Mouse (Mus musculus) spleen, adult 2 months (tissue): ENCODE results near the gene Lad1. TPM values are rescaled to one million over a fixed set of nuclear protein-coding genes. Genes with fewer than 3 reads are reported as not detected.
A peak's percentile ranks its signal among the peaks of the same experiment; 100 is the strongest.

ENCODE experiments used
- DNase-seq, 2 experiments: peaks; one replicate each; pipeline versions ENCODE4 v3.0.0 to v3.0.0-alpha.2; 2012 to 2021; ENCODE audit warnings: low spot score in 2 of 2, low read depth in 1 of 2
- H3K27ac ChIP-seq: fragments of 200-500 bp; 2 replicates; pipeline ENCODE4 v1.5.1; 2012; ENCODE audit warnings: low read length, inconsistent platforms; ENCODE audit not compliant: insufficient read depth
- H3K27me3 ChIP-seq: fragments of 200-500 bp; 2 replicates; pipeline ENCODE4 v1.6.1; 2012; ENCODE audit warnings: mild to moderate bottlenecking, moderate library complexity, low read length, inconsistent platforms; ENCODE audit not compliant: control insufficient read depth, insufficient read depth
- H3K36me3 ChIP-seq: fragments of 200-500 bp; 2 replicates; pipeline ENCODE4 v1.6.1; 2012; ENCODE audit warnings: mild to moderate bottlenecking, low read length, inconsistent platforms; ENCODE audit not compliant: control insufficient read depth, insufficient read depth
- H3K4me1 ChIP-seq: fragments of 200-500 bp; 2 replicates; pipeline ENCODE4 v1.6.1; 2011; ENCODE audit warnings: inconsistent platforms; ENCODE audit not compliant: control insufficient read depth, insufficient read depth, insufficient read length
- H3K4me3 ChIP-seq: fragments of 200-500 bp; 2 replicates; pipeline ENCODE4 v1.5.1; 2011; ENCODE audit warnings: mild to moderate bottlenecking, inconsistent platforms; ENCODE audit not compliant: insufficient read depth, insufficient read length; ENCODE audit errors: extremely low read depth
- CTCF ChIP-seq: fragments of 200-500 bp; IDR thresholded peaks from 2 replicates; pipeline ENCODE4 v1.5.1; 2011; ENCODE audit warnings: mild to moderate bottlenecking, inconsistent platforms; ENCODE audit not compliant: insufficient read depth, insufficient read length, insufficient replicate concordance; ENCODE audit errors: extremely low read depth
- POLR2A ChIP-seq: fragments of 200-500 bp; IDR thresholded peaks from 2 replicates; pipeline ENCODE4 v1.6.1; 2011; ENCODE audit warnings: low read depth, low read length, inconsistent platforms
- WGBS: fragments of 180-500 bp; shearing (Covaris S2); methylation state at CpG from one replicate; pipeline ENCODE4 v1.1.7; 2018; 5-methylcytosine and 5-hydroxymethylcytosine counted together
- polyA plus RNA-seq: library from polyadenylated mRNA; depleted of rRNA; stranded (reverse); fragments of >200 nt; gene quantifications from 2 replicates; pipeline ENCODE4 v1.2.3, GENCODE M21; 2012

The Lad1 gene
- polyA plus RNA-seq, 1 experiment, result 5.1 TPM

DNA sequence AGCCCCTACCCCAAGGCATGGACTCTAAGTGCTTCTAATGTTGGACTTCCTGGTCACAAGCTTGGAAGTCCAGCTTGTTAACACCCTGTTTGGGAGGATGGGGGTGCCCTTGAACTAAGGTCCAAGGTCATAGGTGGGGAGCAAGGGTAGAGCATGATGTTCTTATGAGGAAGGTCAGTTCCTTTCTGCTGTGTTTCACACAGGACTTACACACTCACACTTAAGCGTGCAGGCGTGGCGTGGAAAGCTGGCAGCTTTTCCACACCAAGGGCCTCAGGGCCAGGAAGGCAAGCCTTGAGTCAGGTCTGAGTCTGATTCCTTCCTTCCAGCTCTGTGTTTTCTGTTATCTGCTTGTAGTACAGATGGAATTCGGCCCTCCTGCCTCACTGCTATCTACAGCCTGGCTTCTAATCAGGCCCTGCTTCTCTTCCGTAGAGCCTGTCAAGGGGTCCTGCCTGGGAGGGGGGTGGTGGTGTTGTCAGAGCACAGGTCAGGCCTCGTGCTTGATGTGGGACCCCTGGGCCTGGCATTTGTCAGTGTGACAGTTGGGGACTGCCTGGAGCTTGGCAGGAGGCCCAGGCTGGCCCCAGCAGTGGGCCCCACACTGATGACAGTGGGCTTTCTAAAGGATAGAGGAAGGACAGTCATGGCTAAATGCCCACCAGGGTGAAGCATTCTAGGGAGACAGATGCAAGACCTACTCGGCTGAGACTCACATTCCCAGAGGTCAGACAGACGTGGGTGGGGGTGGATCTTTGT is 18.0 kb upstream of the Lad1 start:
- Histone ChIP-seq H3K4me1 (no peaks in the 10 kb centered on the region), H3K4me3 (no peak overlapping the region), H3K36me3 (no peaks in the 10 kb centered on the region), H3K27me3 (0 out of 2 replicates have a peak, but pooled peaks cover under 1% of the 10 kb centered on the region), H3K27ac (no peak overlapping the region)
- no peak for DNase-seq
- 62% methylated on average over 8 of the region's 8 CpGs for WGBS
- TF ChIP-seq CTCF, result no peak
- TF ChIP-seq POLR2A, result no peak

DNA sequence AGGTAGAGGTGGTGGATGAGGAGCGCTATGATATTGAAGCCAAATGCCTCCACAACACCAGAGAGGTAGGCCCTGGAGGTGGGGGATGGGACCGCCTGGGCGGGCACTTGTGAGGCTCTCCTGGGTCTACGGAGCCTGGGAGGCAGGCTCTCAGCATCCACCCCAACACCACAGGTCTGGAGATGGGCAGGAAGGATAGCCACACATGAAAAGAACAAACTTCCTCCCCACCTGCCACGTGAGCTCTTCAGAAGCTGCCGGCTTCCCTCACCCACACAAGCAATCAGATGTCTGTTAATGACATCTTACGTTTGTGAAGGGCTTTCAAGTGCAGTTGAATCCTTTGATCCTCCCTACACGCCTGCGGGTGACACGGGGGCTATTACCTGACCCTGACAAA is 10.9 kb upstream of the Lad1 start:
- H3K27me3 ChIP-seq, result no peaks in the 10 kb centered on the region
- 57% methylated on average over 10 of the region's 10 CpGs for WGBS

DNA sequence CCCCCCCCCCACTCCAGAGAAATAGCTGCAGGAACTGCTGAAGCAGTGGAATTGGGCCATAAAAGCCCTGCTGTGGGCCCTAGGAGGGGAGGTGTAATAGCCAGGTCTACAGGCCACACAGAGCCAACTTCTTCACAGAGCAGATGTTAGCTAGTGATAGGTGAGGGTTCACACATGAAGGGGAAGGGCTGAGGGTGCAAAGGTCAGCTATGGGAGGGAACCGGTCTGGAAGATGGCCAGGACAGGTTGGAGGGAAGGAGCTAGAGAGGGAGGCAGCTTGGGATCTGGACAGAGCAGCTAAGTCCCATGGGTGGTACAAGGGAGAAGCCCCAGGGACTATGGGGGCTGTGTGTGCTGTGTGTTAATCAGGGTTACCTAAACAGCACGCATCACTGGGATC is 8.2 kb upstream of the Lad1 start:
- Histone ChIP-seq H3K36me3 (no peaks in the 10 kb centered on the region), H3K4me3 (no peak overlapping the region), H3K27ac (no peak overlapping the region), H3K27me3 (no peaks in the 10 kb centered on the region), H3K4me1 (no peaks in the 10 kb centered on the region; the same call in 1 of the 2 replicates)
- TF ChIP-seq CTCF (no peak), POLR2A (no peak)
- DNase-seq, result no peak
- 96% methylated on average over 2 of the region's 2 CpGs for WGBS

More for the DNA sequence above, 10.9 kb upstream of the Lad1 start:
- no peaks in the 10 kb centered on the region for H3K36me3 ChIP-seq
- no peak overlapping the region for H3K27ac ChIP-seq
- H3K4me1 ChIP-seq, result no peaks in the 10 kb centered on the region; the same call in 1 of the 2 replicates
- no peak for TF ChIP-seq POLR2A
- no peak for TF ChIP-seq CTCF
- no peak overlapping the region for H3K4me3 ChIP-seq
- peak in 1 of 2 experiments; percentile 26 for DNase-seq

DNA sequence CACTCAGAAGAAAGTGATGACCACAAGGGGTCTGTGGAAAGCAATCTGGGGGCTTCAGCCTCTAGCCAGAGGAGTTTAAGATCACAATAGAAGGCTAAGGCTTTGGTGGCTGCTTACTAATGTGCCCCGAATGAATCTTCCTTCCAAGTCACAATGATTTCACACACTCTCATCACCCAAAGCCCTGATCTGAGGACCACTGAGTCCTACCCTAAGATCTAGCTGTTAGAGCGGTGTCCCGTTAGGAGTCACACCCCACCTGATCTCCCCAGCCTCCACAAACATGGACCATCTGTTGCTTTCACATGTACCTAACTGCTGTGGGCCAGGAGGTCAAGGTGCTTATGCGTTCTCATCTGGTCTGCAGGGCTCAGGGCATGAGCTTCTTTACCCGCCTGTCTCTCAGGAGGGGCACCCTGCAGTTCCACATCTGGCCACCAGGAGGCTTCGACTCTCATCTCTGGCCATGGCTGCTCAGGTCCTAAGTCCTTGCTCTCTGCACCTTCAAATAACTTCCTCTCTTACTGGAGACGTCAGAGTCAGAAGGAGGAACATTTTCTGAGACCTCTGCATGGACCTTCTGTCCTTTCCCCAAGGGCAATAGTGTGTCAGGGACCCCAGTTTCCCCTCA is 7.3 kb upstream of the Lad1 start:
- Histone ChIP-seq H3K4me1 (no peaks in the 10 kb centered on the region; the same call in 1 of the 2 replicates), H3K4me3 (no peak overlapping the region), H3K27ac (no peak overlapping the region), H3K36me3 (no peaks in the 10 kb centered on the region), H3K27me3 (no peaks in the 10 kb centered on the region)
- peak; percentile 36 to 76 for DNase-seq
- TF ChIP-seq POLR2A, result no peak
- peak; percentile 93 for TF ChIP-seq CTCF
- 39% methylated on average over 7 of the region's 7 CpGs for WGBS

DNA sequence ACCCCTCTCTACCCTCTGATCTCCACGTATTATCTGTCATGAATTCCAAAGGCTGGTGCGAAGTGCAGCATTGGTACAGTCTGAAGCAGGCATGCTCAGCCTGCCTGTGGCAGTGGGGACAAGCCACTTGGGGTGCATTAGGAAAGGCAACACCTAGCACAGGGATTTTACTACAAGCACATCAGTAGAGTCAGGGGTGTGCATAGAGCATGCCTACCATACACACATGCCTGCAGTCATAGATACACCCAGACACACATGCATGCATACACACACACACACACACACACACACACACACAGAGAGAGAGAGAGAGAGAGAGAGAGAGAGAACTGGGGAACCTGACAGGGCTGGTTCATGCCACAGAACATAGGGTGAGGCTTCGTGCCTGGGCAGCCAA is 6.2 kb upstream of the Lad1 start:
- WGBS, result 74% methylated on average over 3 of the region's 3 CpGs
- no peaks in the 10 kb centered on the region for H3K27me3 ChIP-seq
- H3K27ac ChIP-seq, result no peak overlapping the region
- no peaks in the 10 kb centered on the region; the same call in 1 of the 2 replicates for H3K4me1 ChIP-seq
- H3K36me3 ChIP-seq, result no peaks in the 10 kb centered on the region
- no peak for DNase-seq
- TF ChIP-seq CTCF (no peak), POLR2A (no peak)
- H3K4me3 ChIP-seq, result no peak overlapping the region

DNA sequence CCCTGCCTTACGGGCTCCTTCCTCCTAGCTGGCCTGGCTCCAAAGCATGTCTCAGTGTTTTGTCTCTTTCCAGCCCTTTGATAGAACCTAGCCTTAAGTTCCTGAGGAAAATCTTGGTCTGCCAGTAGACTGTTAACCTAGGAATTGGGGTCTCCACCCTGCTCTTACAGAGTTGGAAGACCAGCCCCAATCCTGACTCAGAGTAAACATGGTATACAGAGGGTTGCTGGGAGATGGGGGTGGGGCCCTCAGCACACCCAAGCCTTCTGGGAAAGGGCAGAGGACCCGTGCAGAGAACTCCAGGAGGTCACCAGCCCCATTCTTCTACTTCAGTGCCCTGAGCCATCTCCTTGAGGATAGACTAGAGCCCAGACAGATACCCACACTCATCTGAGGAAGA is 5.8 kb upstream of the Lad1 start:
- no peaks in the 10 kb centered on the region for H3K27me3 ChIP-seq
- H3K36me3 ChIP-seq, result no peaks in the 10 kb centered on the region
- H3K27ac ChIP-seq, result no peak overlapping the region
- no peak for DNase-seq
- H3K4me3 ChIP-seq, result no peak overlapping the region
- H3K4me1 ChIP-seq, result no peaks in the 10 kb centered on the region; the same call in 1 of the 2 replicates
- TF ChIP-seq CTCF (no peak), POLR2A (no peak)
- WGBS, result 55% methylated on average over 2 of the region's 2 CpGs

DNA sequence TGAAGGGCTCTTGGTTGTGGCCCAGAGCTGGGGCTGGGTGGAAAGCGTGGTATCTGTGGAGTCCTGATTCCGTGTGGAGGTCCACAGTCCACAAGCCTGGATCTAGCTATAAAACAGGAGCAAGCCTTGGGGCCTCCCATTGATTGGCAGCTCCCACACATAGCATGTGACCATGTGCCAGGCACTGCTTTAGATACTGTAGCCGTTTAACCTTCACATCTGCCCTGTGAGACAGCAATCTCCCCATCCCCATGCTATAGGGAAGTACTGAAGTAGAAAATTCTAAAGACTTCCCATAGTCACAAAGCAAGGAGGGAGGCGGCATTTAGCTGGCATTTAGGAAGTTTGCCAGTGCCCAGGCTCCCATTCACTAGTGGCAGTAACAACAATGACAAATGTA is 5.3 kb upstream of the Lad1 start:
- Histone ChIP-seq H3K27ac (no peak overlapping the region), H3K27me3 (no peaks in the 10 kb centered on the region), H3K4me3 (no peak overlapping the region), H3K4me1 (no peaks in the 10 kb centered on the region; the same call in 1 of the 2 replicates), H3K36me3 (no peaks in the 10 kb centered on the region)
- WGBS, result 66% methylated on average over 4 of the region's 4 CpGs
- no peak for TF ChIP-seq POLR2A
- TF ChIP-seq CTCF, result no peak
- DNase-seq, result no peak
